Mouse (Mus musculus) monocyte, adult 5-6 weeks (primary cell): ENCODE measurements around the gene Ino80b. TPM values are rescaled to one million over a fixed set of nuclear protein-coding genes. Genes with fewer than 3 reads are reported as not detected.
A peak's percentile ranks its signal among the peaks of the same experiment; 100 is the strongest.

Experiments
- ATAC-seq: fragments of 153-309, 156-312 bp; replicated peaks from 2 replicates; pipeline ENCODE4 v1.8.0; 2017; ENCODE audit warnings: mild to moderate bottlenecking; ENCODE audit not compliant: low TSS enrichment, insufficient number of reproducible peaks, severe bottlenecking, poor library complexity, low FRiP score
- total RNA-seq: library from RNA; stranded (forward); fragments of 200-1000, 200-491, 200-594 nt; gene quantifications from 3 replicates; pipeline ENCODE4 v1.2.3, GENCODE M21; 2017

The Ino80b gene
- total RNA-seq, 1 experiment from 2014 or later = 25.0 TPM

GRCm38 (mm10) chr6:83142886-83143285, 17.7 kb upstream of the Ino80b start:
- ATAC-seq = no peak

- ATAC-seq = no peak; the same call in 1 of the 2 replicates
Measured at GRCm38 (mm10) chr6:83142211-83142731, 17.0 kb upstream of the Ino80b start.

- no peak for ATAC-seq
Measured at GRCm38 (mm10) chr6:83141636-83142035, 16.4 kb upstream of the Ino80b start.

GRCm38 (mm10) chr6:83140044-83140443, 14.8 kb upstream of the Ino80b start:
- ATAC-seq = no peak

GRCm38 (mm10) chr6:83138056-83138455, 12.8 kb upstream of the Ino80b start:
- no peak for ATAC-seq

GRCm38 (mm10) chr6:83137576-83137950, 12.3 kb upstream of the Ino80b start:
- no peak for ATAC-seq

GRCm38 (mm10) chr6:83136881-83137575, 11.8 kb upstream of the Ino80b start:
- no peak for ATAC-seq

- ATAC-seq = no peak
Measured at GRCm38 (mm10) chr6:83136291-83136880, 11.2 kb upstream of the Ino80b start.

GRCm38 (mm10) chr6:83135571-83136161, 10.4 kb upstream of the Ino80b start:
- no peak for ATAC-seq

- no peak for ATAC-seq
Measured at GRCm38 (mm10) chr6:83134951-83135513, 9.8 kb upstream of the Ino80b start, which contains the start of gene Rtkn. TSS of gene Rtkn (plus strand) at chr6:83135463.

- no peak for ATAC-seq
Measured at GRCm38 (mm10) chr6:83134226-83134625, 9.0 kb upstream of the Ino80b start.

- ATAC-seq = no peak
Measured at GRCm38 (mm10) chr6:83132176-83132919, 7.1 kb upstream of the Ino80b start.

GRCm38 (mm10) chr6:83131469-83132034, 6.3 kb upstream of the Ino80b start:
- peak; percentile 81 for ATAC-seq

GRCm38 (mm10) chr6:83127419-83127818, 2.2 kb upstream of the Ino80b start:
- ATAC-seq = no peak

- peak; percentile 84 for ATAC-seq
Measured at GRCm38 (mm10) chr6:83124851-83125312, 349 bp downstream of the Ino80b start.

GRCm38 (mm10) chr6:83122961-83123360, 2.3 kb downstream of the Ino80b start:
- ATAC-seq = no peak

GRCm38 (mm10) chr6:83121863-83122710, 3.1 kb downstream of the Ino80b start:
- ATAC-seq = no peak
